Mouse (Mus musculus) right cerebral cortex, adult 18-20 months (tissue): ENCODE data around the gene Ctbp2.

Experiments used
- DNase-seq: peaks from one replicate; pipeline ENCODE4 v3.0.0; 2022; ENCODE audit warnings: mixed read lengths

Gene Ctbp2

GRCm38 (mm10) chr7:133039556-133040255 lies 84.4 kb downstream of the Ctbp2 start:
- DNase-seq: peak; percentile 40

- DNase-seq: no peak
Observed at GRCm38 (mm10) chr7:133037618-133038017, 86.5 kb downstream of the Ctbp2 start.

DNA sequence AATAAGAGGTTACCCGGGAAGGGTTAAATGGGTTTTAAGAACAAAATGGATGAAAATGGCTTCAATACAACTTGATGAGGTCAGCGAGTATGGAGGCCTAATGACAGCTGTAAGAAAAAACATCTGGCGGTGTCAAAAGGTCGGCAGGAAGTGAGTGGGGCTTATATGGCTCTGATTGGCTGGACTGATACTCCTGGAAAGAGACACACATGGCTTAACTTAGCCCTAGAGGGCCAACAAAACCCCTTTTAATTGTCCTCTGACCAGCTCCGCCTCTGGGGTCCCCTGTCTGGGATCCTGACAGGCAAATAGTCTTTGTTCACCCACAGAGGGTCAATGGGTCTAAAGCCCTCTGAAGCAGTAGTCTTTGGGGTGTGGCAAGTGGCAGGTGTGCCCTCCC lies 86.9 kb downstream of the Ctbp2 start:
- DNase-seq: no peak

DNA sequence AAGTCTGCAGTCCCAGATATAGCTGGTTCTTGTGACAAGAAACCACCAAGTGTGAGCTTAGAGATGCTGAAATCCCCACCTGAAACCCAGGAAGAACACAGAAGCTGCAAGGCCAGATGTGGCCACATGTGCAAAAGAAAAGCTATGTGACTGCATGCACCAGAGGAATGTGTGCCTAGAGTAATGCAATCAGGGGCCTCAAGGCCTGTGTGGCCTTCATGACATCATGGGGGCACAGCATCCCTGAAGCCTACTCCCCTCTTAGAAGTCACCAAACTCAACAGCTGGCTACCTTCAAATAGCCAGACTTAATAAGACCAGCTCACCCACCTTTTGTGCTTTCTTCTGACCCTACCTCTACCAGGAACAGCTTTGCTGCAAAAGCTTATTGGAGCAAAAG lies 88.3 kb downstream of the Ctbp2 start:
- DNase-seq: no peak

GRCm38 (mm10) chr7:133032589-133033203 lies 91.5 kb downstream of the Ctbp2 start:
- peak; percentile 50 for DNase-seq

GRCm38 (mm10) chr7:133029496-133030047 lies 94.6 kb downstream of the Ctbp2 start:
- DNase-seq: no peak

- DNase-seq: no peak
Observed at GRCm38 (mm10) chr7:133029004-133029403, 95.2 kb downstream of the Ctbp2 start.

- no peak for DNase-seq
Observed at GRCm38 (mm10) chr7:133027930-133028329, 96.2 kb downstream of the Ctbp2 start.

- DNase-seq: no peak
Observed at GRCm38 (mm10) chr7:133024694-133025093, 99.5 kb downstream of the Ctbp2 start.

- no peak for DNase-seq
Observed at GRCm38 (mm10) chr7:133019481-133020020, 104.6 kb downstream of the Ctbp2 start.

DNA sequence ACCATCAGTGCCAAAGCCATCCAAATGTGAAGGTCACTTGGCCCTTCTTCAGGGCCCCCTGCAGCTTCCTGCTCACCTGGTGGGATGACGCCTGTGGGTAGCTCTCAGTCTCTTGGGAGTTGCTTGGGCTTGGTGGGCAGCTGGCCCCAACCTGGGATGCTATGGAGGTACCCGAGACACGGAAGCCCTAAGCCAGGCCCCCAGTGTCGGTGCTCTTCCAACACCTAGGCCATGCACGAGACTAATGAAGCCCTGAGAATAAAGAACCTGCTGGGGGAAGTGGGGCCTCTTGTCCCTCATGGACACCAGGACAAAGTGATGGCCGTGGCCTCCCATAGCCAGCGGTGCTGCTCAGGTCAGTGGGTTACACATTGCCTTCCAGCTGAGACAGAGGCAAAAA lies 105.2 kb downstream of the Ctbp2 start:
- DNase-seq: no peak

- DNase-seq: no peak
Observed at GRCm38 (mm10) chr7:133015416-133016070, 108.6 kb downstream of the Ctbp2 start.

GRCm38 (mm10) chr7:133014631-133015030 lies 109.5 kb downstream of the Ctbp2 start:
- no peak for DNase-seq

DNA sequence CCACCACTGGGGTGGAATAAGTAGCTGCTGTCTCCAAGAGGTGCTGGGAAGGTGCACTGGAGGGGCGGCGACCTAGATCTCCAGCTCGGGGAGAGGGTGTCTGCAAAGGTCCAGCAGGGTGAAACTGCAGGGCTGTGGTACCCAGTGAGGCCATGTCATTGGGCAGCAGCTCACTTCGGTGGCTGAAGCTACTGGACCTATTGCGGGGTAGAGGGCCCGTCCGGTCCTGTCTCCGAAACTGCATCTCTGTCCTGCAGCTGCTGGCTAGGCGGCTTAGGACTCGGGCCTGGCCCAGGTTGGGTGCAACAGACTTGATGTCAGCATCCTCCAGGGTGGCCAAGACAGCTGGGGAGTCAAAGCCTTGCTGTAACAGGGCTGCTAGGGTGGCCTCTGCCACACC lies 110.2 kb downstream of the Ctbp2 start:
- no peak for DNase-seq

DNA sequence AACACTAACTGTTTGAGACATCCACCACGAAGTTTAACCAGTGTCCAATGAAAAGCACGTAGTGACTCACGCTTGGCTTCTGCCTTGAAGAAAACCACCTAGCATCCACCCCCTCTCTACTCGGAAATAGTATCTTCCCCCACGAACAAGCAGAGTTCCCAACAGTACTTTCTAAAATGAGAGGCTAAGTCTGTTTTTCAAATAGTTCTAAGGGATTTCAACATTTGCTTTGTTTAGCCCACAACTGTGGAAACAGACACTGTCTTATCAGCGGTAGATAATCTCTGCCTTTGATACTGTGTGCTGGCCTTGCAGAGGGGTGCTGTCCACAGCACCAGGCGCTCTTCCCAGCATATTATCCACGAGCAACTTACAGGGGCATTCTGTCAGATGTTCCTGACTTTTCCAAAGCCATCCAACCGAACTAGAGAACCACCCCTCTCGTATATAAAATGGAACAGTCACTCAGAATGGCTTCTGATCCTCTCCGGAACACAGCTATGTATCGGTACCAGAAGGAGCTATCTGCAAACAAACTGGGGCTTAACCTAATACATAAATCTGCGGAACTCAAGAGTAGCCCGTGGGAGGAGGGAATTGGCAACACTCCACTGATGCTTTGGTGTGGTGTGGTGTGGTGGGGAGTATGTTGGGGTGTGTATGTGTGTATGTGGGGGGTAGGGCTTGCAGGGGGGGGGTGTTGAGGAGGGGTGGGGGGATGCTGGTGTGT lies 111.4 kb downstream of the Ctbp2 start:
- DNase-seq: peak; percentile 81

- DNase-seq: no peak
Observed at GRCm38 (mm10) chr7:133011611-133012010, 112.5 kb downstream of the Ctbp2 start.

DNA sequence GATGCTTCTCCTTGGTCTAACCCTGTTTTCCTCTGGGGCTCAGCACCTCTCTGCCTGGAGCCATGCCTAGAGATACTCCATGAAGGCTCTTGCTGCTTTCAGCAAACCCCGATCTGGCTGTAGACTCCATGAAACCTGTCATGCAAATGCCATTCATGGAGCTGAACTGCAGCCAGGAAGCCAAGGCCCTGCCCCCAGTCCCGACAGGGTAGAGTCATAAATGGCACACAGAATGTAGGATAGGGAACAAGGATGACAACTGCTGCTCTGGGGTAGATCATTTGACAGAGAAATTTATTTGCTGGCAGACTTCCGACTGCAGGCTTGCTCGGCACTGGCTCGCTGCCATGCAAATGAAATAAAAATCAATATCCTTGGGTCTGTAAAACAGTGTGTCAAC lies 113.0 kb downstream of the Ctbp2 start:
- peak; percentile 29 for DNase-seq

DNA sequence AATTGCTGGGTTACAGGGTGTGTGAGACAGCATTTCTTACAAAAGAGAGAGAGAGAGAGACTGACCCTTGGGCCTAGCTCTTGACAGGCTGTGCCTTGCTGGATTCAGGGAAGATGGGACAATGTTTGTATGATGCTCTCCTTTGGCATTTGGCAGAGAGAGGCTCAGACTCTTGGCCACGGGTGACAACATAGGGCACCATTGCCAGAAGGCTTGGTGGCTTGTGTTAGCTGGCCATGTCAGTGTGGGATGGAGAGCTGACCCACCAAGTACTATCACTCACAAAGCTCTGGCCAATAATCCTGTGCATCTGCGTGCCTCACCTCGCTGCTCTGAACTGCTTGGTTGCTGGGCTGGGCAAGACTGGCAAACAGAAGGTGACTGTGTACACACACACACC lies 113.7 kb downstream of the Ctbp2 start:
- no peak for DNase-seq

DNA sequence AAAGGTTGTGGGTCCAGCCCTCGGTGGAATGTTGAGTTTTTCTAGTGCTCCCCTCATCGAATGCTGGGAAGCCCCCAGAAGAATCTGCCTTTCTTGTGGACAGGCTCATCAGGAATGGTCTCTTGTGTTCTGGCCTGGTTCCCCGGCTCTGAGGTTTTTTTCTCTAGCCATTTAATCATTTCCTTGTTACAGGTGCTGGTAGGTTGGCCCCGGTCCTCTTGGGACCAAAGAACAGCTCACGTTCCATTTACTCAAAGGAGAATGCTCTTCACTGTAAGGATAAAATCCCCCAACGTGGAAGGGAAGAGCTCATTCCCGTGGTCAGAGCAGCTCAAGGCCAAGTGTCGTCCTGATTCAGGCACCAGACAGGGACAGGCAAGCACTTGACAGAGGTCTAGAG lies 114.5 kb downstream of the Ctbp2 start:
- DNase-seq: no peak

- DNase-seq: no peak
Observed at GRCm38 (mm10) chr7:133008663-133009062, 115.5 kb downstream of the Ctbp2 start.

- no peak for DNase-seq
Observed at GRCm38 (mm10) chr7:133007343-133007742, 116.8 kb downstream of the Ctbp2 start.

DNA sequence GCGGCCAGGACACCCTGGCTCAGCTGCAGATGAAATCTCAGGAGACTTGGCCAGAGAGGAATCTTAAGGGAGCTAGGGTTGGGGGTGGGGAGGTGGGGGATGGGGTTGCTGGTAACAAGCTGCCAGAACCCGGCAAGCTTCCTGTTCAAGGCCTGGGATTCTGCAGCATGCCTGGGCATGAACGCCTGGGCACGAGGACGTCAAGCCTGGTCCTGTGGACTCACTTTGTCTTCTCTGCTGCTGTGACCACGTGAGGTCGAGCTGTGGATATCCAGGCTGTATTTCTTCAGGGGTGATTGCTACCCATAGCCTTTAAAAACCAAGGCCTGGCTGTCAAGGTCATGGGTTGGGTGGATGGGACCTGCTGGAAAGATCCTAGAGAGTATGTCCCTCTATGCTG lies 118.4 kb downstream of the Ctbp2 start:
- no peak for DNase-seq

DNA sequence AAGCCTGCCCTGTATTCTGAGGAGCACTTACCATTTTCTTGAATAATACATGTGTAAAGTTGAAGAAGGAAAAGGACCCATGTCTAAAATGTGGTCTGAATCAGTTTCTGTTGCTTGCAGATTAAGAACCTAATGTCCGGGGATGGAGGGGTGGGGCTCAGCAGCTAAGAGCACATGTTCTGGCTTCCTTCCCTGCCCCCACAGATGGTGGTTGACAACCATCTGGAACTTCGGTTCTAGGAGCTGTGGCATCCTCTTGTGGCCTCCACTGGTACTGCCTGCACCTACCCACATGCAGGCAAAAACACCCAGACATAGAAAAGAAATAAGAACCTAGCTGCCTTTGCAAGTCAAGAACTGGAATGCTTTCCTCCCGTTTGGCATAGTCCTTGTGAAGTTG lies 120.7 kb downstream of the Ctbp2 start:
- DNase-seq: peak; percentile 89
